Mouse (Mus musculus) midbrain, embryonic 11.5 days (tissue): ENCODE results near the gene Akap6. TPM values are rescaled to one million over a fixed set of nuclear protein-coding genes. Genes with fewer than 3 reads are reported as not detected.

Experiments used
- ATAC-seq: fragments of 200-750 bp; cut with Nextera tagmentation; 2 replicates; pipeline ENCODE4 v1.8.0; 2017; ENCODE audit warnings: moderate TSS enrichment, moderate library complexity; ENCODE audit not compliant: low FRiP score
- DNase-seq: peaks from one replicate; pipeline ENCODE4 v3.0.0; 2015; ENCODE audit warnings: low spot score; ENCODE audit errors: missing footprints
- H3K27ac ChIP-seq: fragments of 300-500 bp; sonication (generic); 2 replicates; pipeline ENCODE4 v1.5.1; 2014; ENCODE audit warnings: low read depth, low read length
- H3K27me3 ChIP-seq: fragments of 300-500 bp; sonication (generic); 2 replicates; pipeline ENCODE4 v1.6.1; 2014; ENCODE audit warnings: mild to moderate bottlenecking, low read length, moderate library complexity, mixed read lengths; ENCODE audit not compliant: control insufficient read depth, insufficient read depth
- H3K36me3 ChIP-seq: fragments of 300-500 bp; sonication (generic); 2 replicates; pipeline ENCODE4 v1.6.1; 2014; ENCODE audit warnings: mild to moderate bottlenecking, low read length, moderate library complexity, mixed read lengths; ENCODE audit not compliant: control insufficient read depth, insufficient read depth
- H3K4me1 ChIP-seq: fragments of 300-500 bp; sonication (generic); 2 replicates; pipeline ENCODE4 v1.6.1; 2014; ENCODE audit warnings: low read length; ENCODE audit not compliant: control insufficient read depth, insufficient read depth
- H3K4me2 ChIP-seq: fragments of 300-500 bp; sonication (generic); 2 replicates; pipeline ENCODE4 v1.6.1; 2014; ENCODE audit warnings: mild to moderate bottlenecking, moderate library complexity
- H3K4me3 ChIP-seq: fragments of 300-500 bp; sonication (generic); 2 replicates; pipeline ENCODE4 v1.5.1; 2014; ENCODE audit warnings: low read depth, low read length
- H3K9ac ChIP-seq: fragments of 300-500 bp; sonication (generic); 2 replicates; pipeline ENCODE4 v1.6.1; 2014; ENCODE audit warnings: low read length
- H3K9me3 ChIP-seq: fragments of 300-500 bp; sonication (generic); 2 replicates; pipeline ENCODE4 v1.6.1; 2016; ENCODE audit warnings: low read length; ENCODE audit not compliant: control insufficient read depth
- WGBS: fragments of 180-500 bp; shearing (Covaris S2); extraction: QIAGEN DNeasy Blood & Tissue Kit; methylation state at CpG from one replicate; pipeline ENCODE4 v1.1.7; 2014; 5-methylcytosine and 5-hydroxymethylcytosine counted together
- polyA plus RNA-seq: library from polyadenylated mRNA; unstranded; fragments of >200 nt; fragmentation: Nextera tagmentation; extraction: Ambion mirVana; gene quantifications from 2 replicates; pipeline ENCODE4 v1.2.1, GENCODE M21; 2014

The Akap6 gene
- polyA plus RNA-seq, 1 experiment from 2014 or later, result 16.5 TPM

- WGBS, result 91% methylated on average over 7 of the region's 7 CpGs
- H3K9ac ChIP-seq, result no peak overlapping the region
- no peaks in the 10 kb centered on the region for H3K36me3 ChIP-seq
- H3K9me3 ChIP-seq, result no peaks in the 10 kb centered on the region
- ATAC-seq, result no peak
- no peak overlapping the region for H3K27ac ChIP-seq
- H3K4me2 ChIP-seq, result no peak overlapping the region
- H3K27me3 ChIP-seq, result no peaks in the 10 kb centered on the region
- no peak for DNase-seq
- H3K4me1 ChIP-seq, result no peaks in the 10 kb centered on the region
- no peak overlapping the region for H3K4me3 ChIP-seq
These were observed 492.3 kb downstream of the Akap6 start for GRCm38 (mm10) chr12:53191435-53191834.

GRCm38 (mm10) chr12:53193664-53194063 is 494.5 kb downstream of the Akap6 start:
- H3K4me3 ChIP-seq, result no peak overlapping the region
- DNase-seq (no peak), ATAC-seq (no peak)
- no peaks in the 10 kb centered on the region for H3K27me3 ChIP-seq
- no peaks in the 10 kb centered on the region for H3K4me1 ChIP-seq
- H3K9me3 ChIP-seq, result no peaks in the 10 kb centered on the region
- 80% methylated on average over 5 of the region's 5 CpGs for WGBS
- no peak overlapping the region for H3K27ac ChIP-seq
- H3K4me2 ChIP-seq, result no peak overlapping the region
- H3K9ac ChIP-seq, result no peak overlapping the region
- no peaks in the 10 kb centered on the region for H3K36me3 ChIP-seq

Other genes with a start within 250 kb of the Akap6 start
- gene Arhgap5, start 195.4 kb upstream of the Akap6 start, polyA plus RNA-seq, result 55.7 and 63.1 TPM in 2 replicates